Mouse (Mus musculus) embryonic facial prominence, embryonic 14.5 days (tissue): ENCODE data around the gene Qpctl. TPM values are rescaled to one million over a fixed set of nuclear protein-coding genes. Genes with fewer than 3 reads are reported as not detected.

Experiments used
- ATAC-seq: fragments of 200-750 bp; cut with Nextera tagmentation; 2 replicates; pipeline ENCODE4 v1.8.0; 2017; ENCODE audit warnings: low read depth, moderate number of reproducible peaks, moderate TSS enrichment
- DNase-seq: peaks from one replicate; pipeline ENCODE4 v3.0.0-alpha.2; 2015; ENCODE audit warnings: low spot score
- H3K27ac ChIP-seq: fragments of 300-500 bp; sonication (generic); replicated peaks from 2 replicates; pipeline ENCODE4 v1.5.1; 2014; ENCODE audit warnings: low read depth, mild to moderate bottlenecking, low read length, moderate library complexity
- H3K27me3 ChIP-seq: fragments of 300-500 bp; sonication (generic); replicated peaks from 2 replicates; pipeline ENCODE4 v1.6.1; 2014; ENCODE audit warnings: low read length; ENCODE audit not compliant: control insufficient read depth, insufficient read depth
- H3K36me3 ChIP-seq: fragments of 300-500 bp; sonication (generic); 2 replicates; pipeline ENCODE4 v1.6.1; 2014; ENCODE audit warnings: low read length, mixed read lengths; ENCODE audit not compliant: control insufficient read depth, insufficient read depth
- H3K4me1 ChIP-seq: fragments of 300-500 bp; sonication (generic); 2 replicates; pipeline ENCODE4 v1.6.1; 2014; ENCODE audit warnings: antibody characterized with exemption, low read length; ENCODE audit not compliant: control insufficient read depth, insufficient read depth
- H3K4me2 ChIP-seq: fragments of 300-500 bp; sonication (generic); 2 replicates; pipeline ENCODE4 v1.6.1; 2014; ENCODE audit warnings: low read depth, mild to moderate bottlenecking, low read length, moderate library complexity, mixed read lengths
- H3K4me3 ChIP-seq: fragments of 300-500 bp; sonication (generic); 2 replicates; pipeline ENCODE4 v1.5.1; 2014; ENCODE audit warnings: low read depth, mild to moderate bottlenecking, low read length
- H3K9ac ChIP-seq: fragments of 300-500 bp; sonication (generic); 2 replicates; pipeline ENCODE4 v1.6.1; 2014; ENCODE audit warnings: low read depth, mild to moderate bottlenecking, low read length, moderate library complexity, mixed read lengths
- H3K9me3 ChIP-seq: fragments of 300-500 bp; sonication (generic); 2 replicates; pipeline ENCODE4 v1.6.1; 2016; ENCODE audit warnings: low read length; ENCODE audit not compliant: control insufficient read depth
- WGBS: fragments of 180-500 bp; shearing (Covaris S2); extraction: QIAGEN DNeasy Blood & Tissue Kit; methylation state at CpG from one replicate; pipeline ENCODE4 v1.1.7; 2014; 5-methylcytosine and 5-hydroxymethylcytosine counted together
- polyA plus RNA-seq: library from polyadenylated mRNA; unstranded; fragments of >200 nt; fragmentation: Nextera tagmentation; extraction: Ambion mirVana; gene quantifications from 2 replicates; pipeline ENCODE4 v1.2.1, GENCODE M21; 2014

The Qpctl gene
- polyA plus RNA-seq: 11.1 and 13.2 TPM in 2 replicates

- DNase-seq: peak; percentile 100
- ATAC-seq: peak; percentile 98
- Histone ChIP-seq H3K9me3 (no peaks in the 10 kb centered on the region), H3K4me1 (peaks cover 13% of the 10 kb centered on the region), H3K4me3 (peak within 1 kb of the TSS; percentile 55), H3K9ac (peak within 1 kb of the TSS; percentile 67), H3K4me2 (peak within 1 kb of the TSS; percentile 86), H3K36me3 (peaks cover 26% of the 10 kb centered on the region), H3K27me3 (no peaks in the 10 kb centered on the region), H3K27ac (peak within 1 kb of the TSS; percentile 63)
- under 1% methylated on average over 43 of the region's 43 CpGs for WGBS
These were observed at the start of gene Qpctl for GRCm38 (mm10) chr7:19148875-19149541. Qpctl (minus strand) TSS chr7:19149291.

- peaks cover 7% of the 10 kb centered on the region; the same call in 1 of the 2 replicates for H3K9me3 ChIP-seq
- WGBS: 32% methylated on average over 2 of the region's 2 CpGs
- DNase-seq (no peak), ATAC-seq (no peak)
- H3K4me2 ChIP-seq: no peak overlapping the region
- no peaks in the 10 kb centered on the region for H3K27me3 ChIP-seq
- H3K4me3 ChIP-seq: no peak overlapping the region
- H3K36me3 ChIP-seq: peaks cover 59% of the 10 kb centered on the region
- no peaks in the 10 kb centered on the region for H3K4me1 ChIP-seq
- no peak overlapping the region for H3K27ac ChIP-seq
- H3K9ac ChIP-seq: no peak overlapping the region
These were observed 48.9 kb upstream of the Qpctl start for GRCm38 (mm10) chr7:19197985-19198384.

DNA sequence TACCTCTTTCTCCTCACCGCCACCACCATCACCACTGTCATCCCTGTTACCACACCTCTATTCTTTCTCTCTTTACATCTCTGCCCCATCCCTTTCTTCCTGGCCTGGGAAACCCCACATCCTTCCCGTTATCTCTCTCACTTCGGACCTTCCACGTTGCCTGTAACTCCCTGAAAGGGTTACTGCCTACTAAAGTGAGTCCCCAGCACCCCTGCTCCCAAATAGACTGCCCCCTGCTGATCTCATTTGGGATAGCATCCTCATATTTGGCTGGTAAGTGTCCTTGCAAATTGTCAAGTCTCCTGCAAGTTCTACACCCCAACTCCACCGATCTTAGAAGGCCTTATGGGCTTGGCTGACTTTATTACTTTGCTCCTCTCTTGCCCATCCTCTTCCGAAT is 47.6 kb upstream of the Qpctl start:
- Histone ChIP-seq H3K36me3 (peaks cover 70% of the 10 kb centered on the region), H3K9me3 (peaks cover 7% of the 10 kb centered on the region; the same call in 1 of the 2 replicates), H3K27ac (no peak overlapping the region), H3K9ac (no peak overlapping the region), H3K27me3 (no peaks in the 10 kb centered on the region), H3K4me3 (no peak overlapping the region), H3K4me1 (no peaks in the 10 kb centered on the region), H3K4me2 (no peak overlapping the region)
- DNase-seq (no peak), ATAC-seq (no peak)
- 64% methylated on average over 6 of the region's 6 CpGs for WGBS

DNA sequence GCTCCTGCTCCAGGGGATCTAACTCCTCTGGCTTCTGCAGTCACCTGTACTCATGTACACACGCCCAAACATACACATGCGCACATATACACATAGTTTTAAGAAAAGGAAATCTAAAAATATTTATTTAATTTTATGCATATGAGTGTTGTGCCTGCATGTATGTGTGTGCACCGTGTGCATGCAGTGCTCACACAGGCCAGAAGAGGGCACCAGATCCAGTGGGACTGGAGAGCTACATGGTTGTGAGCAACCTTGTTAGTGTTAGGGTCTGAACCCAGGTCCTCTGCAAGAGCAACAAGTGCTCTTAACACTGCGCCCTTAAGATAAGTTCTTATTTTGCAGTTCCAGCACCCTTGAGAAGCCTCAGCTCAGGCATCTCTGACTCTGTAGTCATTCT is 45.6 kb upstream of the Qpctl start:
- DNase-seq (no peak), ATAC-seq (no peak)
- Histone ChIP-seq H3K9ac (no peak overlapping the region), H3K36me3 (peaks cover 73% of the 10 kb centered on the region), H3K4me3 (no peak overlapping the region), H3K27me3 (no peaks in the 10 kb centered on the region), H3K27ac (no peak overlapping the region), H3K9me3 (peaks cover 7% of the 10 kb centered on the region; the same call in 1 of the 2 replicates), H3K4me1 (no peaks in the 10 kb centered on the region), H3K4me2 (no peak overlapping the region)
- 95% methylated on average over 4 of the region's 4 CpGs for WGBS

DNA sequence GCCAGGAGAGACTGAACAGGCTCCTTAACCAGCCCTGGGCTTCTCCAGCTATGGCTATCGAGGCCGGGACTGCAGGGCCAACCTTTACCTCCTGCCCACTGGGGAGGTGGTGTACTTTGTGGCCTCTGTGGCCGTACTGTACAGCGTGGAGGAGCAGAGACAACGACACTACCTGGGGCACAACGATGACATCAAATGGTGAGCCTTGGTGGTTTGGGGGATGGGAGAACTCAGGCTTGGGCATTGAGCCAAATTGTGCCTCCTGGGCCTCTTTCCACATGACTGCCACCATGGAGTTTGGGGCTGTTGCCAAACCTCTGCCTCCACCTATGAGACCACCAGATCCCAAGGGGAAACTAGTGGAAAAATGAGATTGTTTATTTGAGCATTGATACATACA is 35.7 kb upstream of the Qpctl start:
- peak overlapping the region; percentile 84 for H3K27ac ChIP-seq
- no peaks in the 10 kb centered on the region for H3K9me3 ChIP-seq
- H3K27me3 ChIP-seq: peaks cover 10% of the 10 kb centered on the region
- ATAC-seq (peak; percentile 46), DNase-seq (peak; percentile 77)
- H3K9ac ChIP-seq: peak overlapping the region; percentile 8; the same call in 1 of the 2 replicates
- H3K36me3 ChIP-seq: peaks cover 33% of the 10 kb centered on the region
- WGBS: 61% methylated on average over 6 of the region's 6 CpGs
- peaks cover 23% of the 10 kb centered on the region for H3K4me1 ChIP-seq
- H3K4me2 ChIP-seq: no peak overlapping the region
- no peak overlapping the region for H3K4me3 ChIP-seq

GRCm38 (mm10) chr7:19184250-19184649 is 35.2 kb upstream of the Qpctl start:
- Histone ChIP-seq H3K27ac (peak overlapping the region; percentile 84), H3K4me3 (no peak overlapping the region), H3K9me3 (no peaks in the 10 kb centered on the region), H3K4me2 (no peak overlapping the region), H3K4me1 (peaks cover 23% of the 10 kb centered on the region), H3K36me3 (peaks cover 32% of the 10 kb centered on the region), H3K9ac (peak overlapping the region; percentile 8; the same call in 1 of the 2 replicates), H3K27me3 (peaks cover 15% of the 10 kb centered on the region)
- WGBS: 57% methylated on average over 2 of the region's 2 CpGs
- ATAC-seq (peak; percentile 30; the same call in 1 of the 2 replicates), DNase-seq (peak; percentile 61)

DNA sequence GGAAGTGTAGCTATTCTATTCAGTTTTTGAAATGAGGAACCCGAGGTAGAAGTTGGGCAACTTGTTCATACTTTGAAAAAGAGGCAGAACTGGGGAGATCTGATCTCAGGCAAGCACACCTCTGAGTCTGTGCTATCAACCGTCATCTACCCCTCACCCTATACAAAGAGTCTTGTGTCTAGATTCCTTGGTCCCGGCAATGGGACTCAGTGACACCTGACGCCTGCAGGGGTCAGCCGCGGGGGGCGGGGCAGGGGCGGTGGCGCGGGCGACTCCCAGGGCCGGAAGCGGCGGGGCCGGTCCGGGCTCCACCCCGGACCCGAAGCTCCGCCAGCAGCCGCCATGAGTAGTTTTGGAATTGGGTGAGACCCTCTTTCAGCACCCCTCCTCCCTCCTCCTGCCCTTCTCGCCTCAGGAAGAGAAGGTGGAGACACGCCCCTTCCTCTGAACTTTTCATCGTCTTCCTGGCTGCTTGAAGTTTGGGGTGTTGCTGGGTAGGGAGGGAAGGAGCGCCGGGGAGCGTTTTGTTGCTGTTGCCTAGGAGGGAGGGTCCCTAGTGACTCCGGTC is 31.9 kb upstream of the Qpctl start:
- H3K9me3 ChIP-seq: no peaks in the 10 kb centered on the region
- H3K9ac ChIP-seq: peak overlapping the region; percentile 64
- DNase-seq (peak; percentile 68), ATAC-seq (peak; percentile 48)
- H3K4me3 ChIP-seq: peak overlapping the region; percentile 51
- H3K4me2 ChIP-seq: peak overlapping the region; percentile 76
- H3K27ac ChIP-seq: no peak overlapping the region
- H3K36me3 ChIP-seq: peaks cover 9% of the 10 kb centered on the region; the same call in 1 of the 2 replicates
- WGBS: 0% methylated on average over 9 of the region's 27 CpGs
- H3K27me3 ChIP-seq: peaks cover 46% of the 10 kb centered on the region
- H3K4me1 ChIP-seq: peaks cover 23% of the 10 kb centered on the region

- H3K4me1 ChIP-seq: peaks cover 16% of the 10 kb centered on the region
- no peak overlapping the region for H3K4me3 ChIP-seq
- H3K27me3 ChIP-seq: peaks cover 54% of the 10 kb centered on the region
- DNase-seq (no peak), ATAC-seq (no peak)
- no peak overlapping the region for H3K9ac ChIP-seq
- H3K27ac ChIP-seq: no peak overlapping the region
- H3K9me3 ChIP-seq: no peaks in the 10 kb centered on the region
- no peak overlapping the region; the same call in 1 of the 2 replicates for H3K4me2 ChIP-seq
- peaks cover 8% of the 10 kb centered on the region; the same call in 1 of the 2 replicates for H3K36me3 ChIP-seq
- 27% methylated on average over 6 of the region's 6 CpGs for WGBS
These were observed 30.8 kb upstream of the Qpctl start for GRCm38 (mm10) chr7:19179936-19180335.
